Mouse (Mus musculus): ENCODE measurements around the gene Prkag1. TPM values are rescaled to one million over a fixed set of nuclear protein-coding genes. Genes with fewer than 3 reads are reported as not detected.

The Prkag1 gene
- polyA plus RNA-seq, 1 experiment from 2014 or later, result 40.2 TPM

Other genes with a start within 250 kb of the Prkag1 start
- gene Adcy6, start 221.4 kb downstream of the Prkag1 start, polyA plus RNA-seq (2018), result 0.09 to 0.34 TPM (median 0.25 TPM) in 3 replicates
- 0.46 to 1.0 TPM (median 0.79 TPM) in 3 replicates for gene Cacnb3, start 200.7 kb downstream of the Prkag1 start, polyA plus RNA-seq (2018)
- 53.5 to 111 TPM (median 57.4 TPM) in 3 replicates for gene Ddx23, start 168.6 kb downstream of the Prkag1 start, polyA plus RNA-seq (2018)
- 0.27 to 0.47 TPM (median 0.40 TPM) in 3 replicates for gene Rnd1, start 154.1 kb downstream of the Prkag1 start, polyA plus RNA-seq (2018)
- gene Ccdc65, start 123.3 kb downstream of the Prkag1 start, polyA plus RNA-seq (2018), result 0.09 TPM in 1 of 3 replicates, not detected in the others
- gene Fkbp11, start 103.3 kb downstream of the Prkag1 start, polyA plus RNA-seq (2018), result 0.42 to 1.0 TPM (median 0.77 TPM) in 3 replicates
- 95.4 to 100 TPM (median 98.2 TPM) in 3 replicates for gene Arf3, start 68.3 kb downstream of the Prkag1 start, polyA plus RNA-seq (2018)
- gene Wnt10b, start 53.4 kb downstream of the Prkag1 start, polyA plus RNA-seq (2018), result not detected in 3 replicates
- gene Wnt1, start 41.7 kb downstream of the Prkag1 start, polyA plus RNA-seq (2018), result not detected in 3 replicates
- gene Ddn, start 22.0 kb downstream of the Prkag1 start, polyA plus RNA-seq (2018), result 0.06 TPM in 1 of 3 replicates, not detected in the others
- 17.3 to 22.5 TPM (median 19.8 TPM) in 3 replicates for gene Kmt2d, start 39.7 kb upstream of the Prkag1 start, polyA plus RNA-seq (2018)
- 0.52 to 3.0 TPM (median 2.4 TPM) in 3 replicates for gene Rhebl1, start 63.0 kb upstream of the Prkag1 start, polyA plus RNA-seq (2018)
- gene Dhh, start 67.0 kb upstream of the Prkag1 start, polyA plus RNA-seq (2018), result not detected in 3 replicates
- 3.7 to 9.6 TPM (median 5.5 TPM) in 3 replicates for gene Lmbr1l, start 86.7 kb upstream of the Prkag1 start, polyA plus RNA-seq (2018)
- gene Tuba1b, start 103.0 kb upstream of the Prkag1 start, polyA plus RNA-seq (2018), result 371 to 1,063 TPM (median 789 TPM) in 3 replicates
- 0.27 TPM in 1 of 3 replicates, not detected in the others for gene Gm49450, start 122.0 kb upstream of the Prkag1 start, polyA plus RNA-seq (2018)
- 37.8 to 73.9 TPM (median 54.5 TPM) in 3 replicates for gene Tuba1a, start 122.2 kb upstream of the Prkag1 start, polyA plus RNA-seq (2018)
- 112 to 385 TPM (median 315 TPM) in 3 replicates for gene Tuba1c, start 198.4 kb upstream of the Prkag1 start, polyA plus RNA-seq (2018)
- 0.07 TPM in 1 of 3 replicates, not detected in the others for gene Prph, start 223.7 kb upstream of the Prkag1 start, polyA plus RNA-seq (2018)
- 2.4 to 2.6 TPM in 2 of 3 replicates, not detected in the other for gene Troap, start 243.1 kb upstream of the Prkag1 start, polyA plus RNA-seq (2018)